Mouse (Mus musculus) intestine, embryonic 16.5 days (tissue): ENCODE results near the gene Espnl. TPM values are rescaled to one million over a fixed set of nuclear protein-coding genes. Genes with fewer than 3 reads are reported as not detected.

Experiments used
- ATAC-seq: fragments of 200-750 bp; cut with Nextera tagmentation; 2 replicates; pipeline ENCODE4 v1.8.0; 2017; ENCODE audit warnings: moderate TSS enrichment, moderate library complexity
- H3K27ac ChIP-seq: fragments of 300-500 bp; sonication (generic); 2 replicates; pipeline ENCODE4 v1.5.1; 2014; ENCODE audit warnings: mild to moderate bottlenecking, low read length
- H3K27me3 ChIP-seq: fragments of 300-500 bp; sonication (generic); replicated peaks from 2 replicates; pipeline ENCODE4 v1.6.1; 2014; ENCODE audit warnings: low read length, control low read depth, mixed read lengths; ENCODE audit not compliant: control insufficient read depth, insufficient read depth
- H3K36me3 ChIP-seq: fragments of 300-500 bp; sonication (generic); 2 replicates; pipeline ENCODE4 v1.6.1; 2014; ENCODE audit warnings: low read length, control low read depth; ENCODE audit not compliant: control insufficient read depth, insufficient read depth
- H3K4me1 ChIP-seq: fragments of 300-500 bp; sonication (generic); 2 replicates; pipeline ENCODE4 v1.6.1; 2014; ENCODE audit warnings: low read length, control low read depth, mixed read lengths; ENCODE audit not compliant: control insufficient read depth, insufficient read depth
- H3K4me2 ChIP-seq: fragments of 300-500 bp; sonication (generic); 2 replicates; pipeline ENCODE4 v1.6.1; 2014; ENCODE audit warnings: low read depth, low read length, control low read depth
- H3K4me3 ChIP-seq: fragments of 300-500 bp; sonication (generic); 2 replicates; pipeline ENCODE4 v1.5.1; 2014; ENCODE audit warnings: mild to moderate bottlenecking, low read length
- H3K9ac ChIP-seq: fragments of 300-500 bp; sonication (generic); 2 replicates; pipeline ENCODE4 v1.6.1; 2014; ENCODE audit warnings: low read depth, low read length
- H3K9me3 ChIP-seq: fragments of 300-500 bp; sonication (generic); 2 replicates; pipeline ENCODE4 v1.6.1; 2016; ENCODE audit warnings: low read length, control low read depth; ENCODE audit not compliant: control insufficient read depth
- WGBS: fragments of 180-500 bp; shearing (Covaris S2); extraction: QIAGEN DNeasy Blood & Tissue Kit; methylation state at CpG from one replicate; pipeline ENCODE4 v1.1.7; 2014; 5-methylcytosine and 5-hydroxymethylcytosine counted together
- polyA plus RNA-seq: library from polyadenylated mRNA; unstranded; fragments of >200 nt; fragmentation: Nextera tagmentation; extraction: Ambion mirVana; gene quantifications from 2 replicates; pipeline ENCODE4 v1.2.1, GENCODE M21; 2015

Gene Espnl
- polyA plus RNA-seq, 1 experiment from 2014 or later = 0.09 TPM

DNA sequence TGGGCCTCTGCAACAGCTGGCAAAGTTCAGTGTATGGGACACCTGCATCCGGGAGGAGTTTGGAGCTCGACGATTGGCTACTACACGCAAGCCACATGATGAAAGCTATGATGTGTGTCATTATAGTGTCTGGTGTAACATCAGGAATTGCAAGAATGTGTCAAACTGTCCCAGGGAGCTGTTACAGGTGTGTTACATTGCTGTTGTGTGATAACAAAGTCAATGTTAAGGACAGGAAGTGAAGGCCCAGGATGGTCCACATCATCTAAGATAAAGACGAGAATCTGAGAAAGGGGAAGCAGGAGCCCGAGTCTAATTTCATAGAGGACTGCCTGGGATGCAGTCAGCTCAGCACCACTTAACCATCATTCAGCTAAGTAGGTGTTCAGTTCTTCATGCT lies 26.3 kb upstream of the Espnl start:
- no peak for ATAC-seq
- H3K4me3 ChIP-seq = no peak overlapping the region
- H3K4me2 ChIP-seq = no peak overlapping the region
- no peaks in the 10 kb centered on the region for H3K27me3 ChIP-seq
- H3K27ac ChIP-seq = no peak overlapping the region
- H3K36me3 ChIP-seq = no peaks in the 10 kb centered on the region
- no peak overlapping the region for H3K9ac ChIP-seq
- H3K4me1 ChIP-seq = peaks cover 9% of the 10 kb centered on the region
- no peaks in the 10 kb centered on the region for H3K9me3 ChIP-seq
- 93% methylated on average over 6 of the region's 6 CpGs for WGBS

DNA sequence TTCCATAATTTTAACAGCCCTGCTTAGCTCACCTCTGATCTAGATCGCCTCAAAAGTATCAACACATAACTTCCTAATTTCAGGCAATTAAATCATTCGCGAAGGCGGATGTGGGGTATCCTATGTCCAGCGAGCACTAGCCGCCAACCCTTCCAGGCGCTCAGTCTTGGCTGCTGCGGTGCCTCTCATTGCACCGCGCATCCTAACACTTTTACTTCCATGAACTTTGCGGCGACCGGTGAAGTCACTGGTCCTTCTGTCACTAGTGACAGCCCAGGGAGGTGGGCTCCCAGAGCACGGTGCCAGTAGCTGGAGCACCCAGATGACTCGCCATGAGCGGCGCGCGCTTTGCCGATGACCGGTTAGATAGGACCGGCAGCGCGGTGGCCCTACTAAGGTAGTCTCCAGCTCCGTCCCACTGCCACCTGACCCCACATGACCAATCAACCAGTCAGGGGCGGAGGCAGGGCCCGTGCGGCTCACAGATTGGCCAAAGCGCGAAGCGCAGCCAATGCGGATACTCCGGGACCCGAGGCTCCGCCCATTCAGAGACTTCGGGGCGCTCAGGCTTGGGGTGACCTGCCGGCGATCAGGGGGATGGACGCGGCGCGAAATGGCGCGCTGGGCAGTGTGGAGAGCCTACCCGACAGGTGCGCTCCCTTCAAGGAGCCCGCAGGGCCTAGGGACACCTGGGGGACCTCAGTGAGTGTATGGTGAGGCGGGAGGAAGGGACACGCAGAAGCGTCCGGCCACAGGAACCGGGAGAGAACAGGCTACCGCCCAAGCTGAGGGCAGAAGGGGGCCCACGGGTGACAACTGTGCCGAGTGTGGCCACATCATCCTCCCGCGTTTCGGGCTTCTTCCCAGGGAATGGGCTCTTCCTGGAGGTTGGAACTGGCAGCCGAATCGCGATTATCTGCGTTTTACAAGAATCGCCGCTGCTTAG lies 23.8 kb upstream of the Espnl start, which contains the start of gene Scly:
TSS of gene Scly (plus strand) at position 540 of the 946 bp plus-strand sequence.
- H3K9ac ChIP-seq = peak within 1 kb of the TSS; percentile 87
- peaks cover 19% of the 10 kb centered on the region for H3K4me1 ChIP-seq
- no peaks in the 10 kb centered on the region for H3K36me3 ChIP-seq
- no peaks in the 10 kb centered on the region for H3K9me3 ChIP-seq
- peak; percentile 99 for ATAC-seq
- peak within 1 kb of the TSS; percentile 79 for H3K4me2 ChIP-seq
- H3K27me3 ChIP-seq = no peaks in the 10 kb centered on the region
- H3K4me3 ChIP-seq = peak within 1 kb of the TSS; percentile 91
- H3K27ac ChIP-seq = peak within 1 kb of the TSS; percentile 66
- WGBS = under 1% methylated on average over 61 of the region's 65 CpGs

DNA sequence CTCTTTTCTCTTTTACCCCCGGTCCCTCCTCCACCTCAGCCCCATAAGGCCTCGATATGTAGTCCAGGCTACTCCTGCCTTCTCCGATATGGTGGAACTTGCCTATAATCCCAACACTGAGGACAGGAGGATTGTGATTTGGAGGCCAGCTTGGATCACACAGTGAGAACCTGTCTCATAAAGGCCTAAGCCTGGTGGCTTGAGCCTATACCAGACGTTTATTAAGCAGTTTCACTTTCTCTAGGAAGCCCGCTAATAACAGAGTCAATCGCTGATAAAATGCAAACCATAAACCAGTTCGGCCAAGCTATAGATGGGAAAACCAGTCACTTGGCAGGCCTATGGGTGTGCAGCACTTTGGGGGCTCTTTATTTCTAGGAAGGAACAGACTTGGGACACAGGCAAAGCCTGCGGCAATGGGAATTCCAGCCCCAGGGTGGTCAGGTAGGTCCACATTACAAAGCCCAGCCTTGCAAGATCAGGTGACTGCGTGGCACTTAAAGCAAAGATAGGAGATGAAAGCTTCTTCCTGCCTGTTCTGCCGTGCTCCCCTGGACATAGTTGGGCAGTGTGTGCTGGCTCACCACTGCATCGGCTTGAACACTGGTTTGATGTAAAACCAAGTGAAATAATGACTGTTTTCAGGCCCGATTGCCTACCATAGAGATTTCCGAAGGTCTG lies 22.7 kb upstream of the Espnl start:
- WGBS = 66% methylated on average over 13 of the region's 13 CpGs
- Histone ChIP-seq H3K9ac (peak overlapping the region; percentile 87), H3K36me3 (no peaks in the 10 kb centered on the region), H3K4me2 (peak overlapping the region; percentile 79), H3K4me3 (peak overlapping the region; percentile 91), H3K27me3 (no peaks in the 10 kb centered on the region), H3K27ac (peak overlapping the region; percentile 66; the same call in 1 of the 2 replicates), H3K4me1 (peaks cover 19% of the 10 kb centered on the region), H3K9me3 (no peaks in the 10 kb centered on the region)
- ATAC-seq = no peak

DNA sequence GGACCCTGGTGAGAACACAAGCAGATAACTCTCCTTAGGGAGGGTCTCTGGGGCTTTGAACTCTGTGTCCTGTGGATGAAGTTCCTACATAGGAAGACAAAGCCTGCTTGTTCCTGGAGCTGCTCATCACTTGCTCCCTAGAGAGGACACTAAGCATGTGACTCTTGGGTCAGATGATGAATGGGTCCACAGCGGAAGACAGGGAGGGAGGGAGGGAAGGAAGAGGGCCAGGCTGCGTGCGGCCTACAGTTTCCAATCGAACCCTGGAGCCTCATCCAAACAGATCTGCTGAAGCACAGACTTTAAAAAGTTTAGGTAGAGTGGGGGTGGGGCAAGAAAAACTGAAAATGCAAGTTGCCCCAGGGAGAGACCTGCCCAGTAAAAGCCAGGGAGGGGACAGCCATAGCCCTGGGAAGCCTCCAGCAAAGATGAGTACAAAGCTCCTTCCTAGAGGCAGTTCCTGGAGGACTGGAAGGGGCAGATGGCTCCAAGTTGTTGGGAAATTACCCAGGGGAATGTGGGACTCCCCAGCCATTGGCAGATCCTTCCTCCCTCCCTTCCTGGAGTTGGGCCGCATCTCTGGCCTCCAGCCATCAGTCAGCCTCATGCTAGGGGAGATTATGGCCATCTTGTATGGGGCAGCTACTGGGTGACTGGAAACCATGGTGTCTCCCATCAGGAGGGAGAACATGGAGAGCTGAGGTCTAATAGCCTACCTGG lies 22.0 kb upstream of the Espnl start:
- Histone ChIP-seq H3K27me3 (no peaks in the 10 kb centered on the region), H3K27ac (no peak overlapping the region), H3K4me3 (no peak overlapping the region), H3K4me2 (peak overlapping the region; percentile 79; the same call in 1 of the 2 replicates), H3K36me3 (no peaks in the 10 kb centered on the region), H3K9ac (no peak overlapping the region), H3K4me1 (peaks cover 19% of the 10 kb centered on the region), H3K9me3 (no peaks in the 10 kb centered on the region)
- 74% methylated on average over 5 of the region's 5 CpGs for WGBS
- ATAC-seq = no peak

DNA sequence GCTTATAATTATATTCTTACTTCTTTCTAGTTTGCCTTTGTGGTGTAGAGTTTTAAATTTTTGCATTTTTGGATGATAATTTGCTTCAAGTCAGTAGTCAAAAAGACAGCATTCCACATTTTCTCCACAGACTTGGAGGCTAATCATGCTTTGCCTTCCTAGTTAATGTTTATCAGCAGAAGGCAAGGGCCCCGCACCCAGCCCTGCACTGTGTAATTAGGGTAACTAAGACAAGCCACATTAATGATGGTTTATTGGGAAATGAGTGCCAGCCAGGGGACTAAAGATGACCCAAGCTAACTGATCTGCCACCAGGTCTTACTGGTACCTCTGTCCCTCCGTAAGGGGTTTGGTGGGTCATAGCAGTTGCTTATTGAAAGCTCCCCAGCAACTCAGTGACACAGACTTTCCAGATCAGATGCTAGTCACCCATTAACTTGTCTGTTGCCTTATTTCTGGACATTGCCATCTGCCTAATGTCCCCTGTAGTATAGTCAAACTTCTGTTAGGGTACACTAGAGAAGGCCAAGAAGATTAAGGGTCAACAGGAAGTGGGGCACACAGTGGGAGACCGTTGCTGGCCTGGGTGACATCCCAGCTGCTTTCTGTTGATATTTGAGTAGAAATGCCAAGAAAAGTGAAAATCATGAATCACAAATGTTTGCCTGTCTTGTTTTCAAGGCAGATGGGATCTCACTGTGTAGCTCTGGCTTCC lies 20.5 kb upstream of the Espnl start:
- Histone ChIP-seq H3K27me3 (no peaks in the 10 kb centered on the region), H3K9me3 (no peaks in the 10 kb centered on the region), H3K9ac (peak overlapping the region; percentile 26; the same call in 1 of the 2 replicates), H3K4me2 (0 out of 2 replicates have a peak overlapping the region, but pooled peaks have one; percentile 21), H3K4me3 (no peak overlapping the region), H3K27ac (peak overlapping the region; percentile 37; the same call in 1 of the 2 replicates), H3K36me3 (no peaks in the 10 kb centered on the region; the same call in 1 of the 2 replicates), H3K4me1 (peaks cover 19% of the 10 kb centered on the region)
- WGBS = 48% methylated on average over 3 of the region's 3 CpGs
- ATAC-seq = peak; percentile 21

DNA sequence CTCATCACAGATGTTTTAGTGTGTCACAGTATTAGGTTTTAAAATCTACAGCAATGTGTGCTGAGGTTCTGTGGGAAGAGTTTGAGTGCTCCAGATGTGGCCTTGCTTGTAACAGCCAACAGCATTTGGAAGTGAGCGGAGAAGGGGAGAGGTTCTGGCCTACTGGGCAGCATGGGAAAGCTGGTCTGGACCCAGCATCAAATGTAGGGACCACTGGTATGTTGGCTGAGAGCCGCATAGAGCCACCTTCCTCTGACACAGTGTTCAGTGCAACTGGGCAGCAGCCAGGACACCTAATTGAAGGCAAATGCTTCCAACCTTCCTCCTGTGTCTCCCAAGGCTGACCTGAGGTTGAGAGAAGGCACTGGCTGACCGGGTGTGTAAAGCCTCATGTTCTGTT lies 19.9 kb upstream of the Espnl start:
- no peaks in the 10 kb centered on the region; the same call in 1 of the 2 replicates for H3K36me3 ChIP-seq
- no peak overlapping the region for H3K4me2 ChIP-seq
- H3K9ac ChIP-seq = peak overlapping the region; percentile 26; the same call in 1 of the 2 replicates
- no peak for ATAC-seq
- peak overlapping the region; percentile 37; the same call in 1 of the 2 replicates for H3K27ac ChIP-seq
- H3K27me3 ChIP-seq = no peaks in the 10 kb centered on the region
- H3K4me1 ChIP-seq = peaks cover 19% of the 10 kb centered on the region
- WGBS = 84% methylated on average over 3 of the region's 3 CpGs
- H3K9me3 ChIP-seq = no peaks in the 10 kb centered on the region
- no peak overlapping the region for H3K4me3 ChIP-seq

DNA sequence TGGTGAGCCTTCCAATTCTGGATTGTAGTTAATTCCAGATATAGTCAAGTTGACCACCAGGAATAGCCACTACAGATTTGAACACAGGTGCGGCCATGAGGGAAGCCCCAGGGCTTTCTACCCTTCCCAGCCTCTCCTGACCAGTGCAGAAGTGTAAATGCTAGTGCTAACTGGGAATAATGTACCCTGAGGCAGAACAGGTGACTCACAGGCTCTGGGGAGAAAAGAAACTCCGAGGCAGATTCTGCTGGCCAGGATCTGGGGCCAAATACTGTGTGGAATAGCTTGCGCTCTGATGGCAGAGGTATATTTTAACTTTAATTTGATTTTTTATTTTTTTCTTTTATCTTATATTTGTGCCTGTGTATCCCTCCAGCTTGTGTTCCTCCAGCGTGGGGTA lies 17.3 kb upstream of the Espnl start:
- peaks cover 2% of the 10 kb centered on the region for H3K36me3 ChIP-seq
- H3K9me3 ChIP-seq = no peaks in the 10 kb centered on the region
- WGBS = 90% methylated on average over 4 of the region's 4 CpGs
- peaks cover 10% of the 10 kb centered on the region for H3K4me1 ChIP-seq
- ATAC-seq = no peak
- H3K27me3 ChIP-seq = no peaks in the 10 kb centered on the region
- H3K27ac ChIP-seq = no peak overlapping the region
- H3K4me2 ChIP-seq = no peak overlapping the region
- no peak overlapping the region for H3K4me3 ChIP-seq
- no peak overlapping the region for H3K9ac ChIP-seq

DNA sequence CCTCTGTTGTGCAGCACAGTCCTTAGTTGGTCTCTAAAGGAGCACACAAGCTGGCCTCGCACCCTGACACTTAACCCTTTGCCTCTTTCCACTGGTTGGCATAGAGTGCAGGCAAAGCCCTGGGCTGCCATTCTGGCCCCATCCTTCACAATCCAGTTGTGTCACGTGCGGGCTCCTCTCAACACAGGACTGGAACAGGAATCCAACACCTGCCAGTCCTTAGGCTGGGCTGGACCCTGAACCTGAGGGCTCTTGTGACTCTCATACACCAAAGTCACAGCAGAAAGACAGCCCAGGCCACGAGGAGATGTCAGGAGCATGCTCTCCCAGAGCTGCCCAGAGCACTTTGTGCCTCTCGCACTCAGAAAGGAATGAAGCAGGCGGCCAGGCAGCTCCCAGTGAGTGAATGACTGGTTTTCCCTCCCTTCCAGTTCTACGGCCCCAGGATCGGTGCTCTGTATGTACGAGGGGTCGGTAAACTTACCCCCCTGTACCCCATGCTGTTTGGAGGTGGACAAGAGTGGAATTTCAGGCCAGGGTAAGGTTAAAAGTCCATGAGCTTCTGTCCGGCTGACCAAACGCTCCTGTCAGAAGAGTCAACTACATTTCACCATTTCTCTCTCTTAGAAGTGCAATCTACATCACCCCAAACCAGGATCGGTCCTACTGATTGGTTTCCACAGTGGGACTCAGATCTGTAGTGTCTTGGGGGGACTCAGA lies 12.3 kb upstream of the Espnl start:
- Histone ChIP-seq H3K27me3 (no peaks in the 10 kb centered on the region), H3K4me2 (no peak overlapping the region), H3K9me3 (no peaks in the 10 kb centered on the region), H3K9ac (no peak overlapping the region), H3K4me3 (no peak overlapping the region), H3K4me1 (no peaks in the 10 kb centered on the region), H3K27ac (no peak overlapping the region), H3K36me3 (peaks cover 2% of the 10 kb centered on the region)
- ATAC-seq = no peak
- 91% methylated on average over 13 of the region's 13 CpGs for WGBS
